Mouse (Mus musculus): Measurements from ENCODE around the gene Dscam.

Gene Dscam

GRCm38 (mm10) chr16:96725071-96725724, 445.4 kb downstream of the Dscam start:
- ATAC-seq (ENCODE audit: low TSS enrichment), result no peak

- no peak for ATAC-seq (ENCODE audit: low TSS enrichment)
These were observed 446.0 kb downstream of the Dscam start for GRCm38 (mm10) chr16:96724591-96724990.

- no peak for ATAC-seq (ENCODE audit: low TSS enrichment)
These were observed 446.4 kb downstream of the Dscam start for GRCm38 (mm10) chr16:96724123-96724522.

GRCm38 (mm10) chr16:96723066-96723669, 447.4 kb downstream of the Dscam start:
- ATAC-seq (ENCODE audit: low TSS enrichment), result no peak

GRCm38 (mm10) chr16:96722135-96722534, 448.4 kb downstream of the Dscam start:
- no peak for ATAC-seq (ENCODE audit: low TSS enrichment)

GRCm38 (mm10) chr16:96721241-96721640, 449.3 kb downstream of the Dscam start:
- no peak for ATAC-seq (ENCODE audit: low TSS enrichment)

- no peak for ATAC-seq (ENCODE audit: low TSS enrichment)
These were observed 449.9 kb downstream of the Dscam start for GRCm38 (mm10) chr16:96720666-96721065.

- ATAC-seq (ENCODE audit: low TSS enrichment), result no peak
These were observed 452.3 kb downstream of the Dscam start for GRCm38 (mm10) chr16:96718221-96718620.

GRCm38 (mm10) chr16:96716633-96717032, 453.9 kb downstream of the Dscam start:
- ATAC-seq (ENCODE audit: low TSS enrichment), result no peak

GRCm38 (mm10) chr16:96711935-96712334, 458.6 kb downstream of the Dscam start:
- ATAC-seq (ENCODE audit: low TSS enrichment), result no peak

- 0 out of 2 replicates have a peak, but pooled peaks have one; percentile 11 for ATAC-seq (ENCODE audit: low TSS enrichment)
These were observed 470.0 kb downstream of the Dscam start for GRCm38 (mm10) chr16:96700551-96700950.

- ATAC-seq (ENCODE audit: low TSS enrichment), result peak; percentile 70
These were observed 474.7 kb downstream of the Dscam start for GRCm38 (mm10) chr16:96695882-96696281.

- ATAC-seq (ENCODE audit: low TSS enrichment), result peak; percentile 86
These were observed 479.0 kb downstream of the Dscam start for GRCm38 (mm10) chr16:96691576-96691975.

GRCm38 (mm10) chr16:96690052-96690451, 480.5 kb downstream of the Dscam start:
- no peak for ATAC-seq (ENCODE audit: low TSS enrichment)

GRCm38 (mm10) chr16:96689419-96689818, 481.1 kb downstream of the Dscam start:
- no peak for ATAC-seq (ENCODE audit: low TSS enrichment)

- ATAC-seq (ENCODE audit: low TSS enrichment), result no peak
These were observed 485.5 kb downstream of the Dscam start for GRCm38 (mm10) chr16:96685065-96685464.

GRCm38 (mm10) chr16:96684581-96684980, 486.0 kb downstream of the Dscam start:
- 0 out of 2 replicates have a peak, but pooled peaks have one; percentile 25 for ATAC-seq (ENCODE audit: low TSS enrichment)

- ATAC-seq (ENCODE audit: low TSS enrichment), result peak; percentile 16; the same call in 1 of the 2 replicates
These were observed 488.1 kb downstream of the Dscam start for GRCm38 (mm10) chr16:96682289-96682972.

- peak; percentile 45 for ATAC-seq (ENCODE audit: low TSS enrichment)
These were observed 490.6 kb downstream of the Dscam start for GRCm38 (mm10) chr16:96679981-96680380.

- ATAC-seq (ENCODE audit: low TSS enrichment), result no peak
These were observed 493.1 kb downstream of the Dscam start for GRCm38 (mm10) chr16:96677471-96677870.

- no peak for ATAC-seq (ENCODE audit: low TSS enrichment)
These were observed 493.9 kb downstream of the Dscam start for GRCm38 (mm10) chr16:96676663-96677062.

GRCm38 (mm10) chr16:96673191-96673847, 497.2 kb downstream of the Dscam start:
- ATAC-seq (ENCODE audit: low TSS enrichment), result peak; percentile 31
